Mouse (Mus musculus): ENCODE measurements around the gene Spats2l.
A peak's percentile ranks its signal among the peaks of the same experiment; 100 is the strongest.

The Spats2l gene

DNA sequence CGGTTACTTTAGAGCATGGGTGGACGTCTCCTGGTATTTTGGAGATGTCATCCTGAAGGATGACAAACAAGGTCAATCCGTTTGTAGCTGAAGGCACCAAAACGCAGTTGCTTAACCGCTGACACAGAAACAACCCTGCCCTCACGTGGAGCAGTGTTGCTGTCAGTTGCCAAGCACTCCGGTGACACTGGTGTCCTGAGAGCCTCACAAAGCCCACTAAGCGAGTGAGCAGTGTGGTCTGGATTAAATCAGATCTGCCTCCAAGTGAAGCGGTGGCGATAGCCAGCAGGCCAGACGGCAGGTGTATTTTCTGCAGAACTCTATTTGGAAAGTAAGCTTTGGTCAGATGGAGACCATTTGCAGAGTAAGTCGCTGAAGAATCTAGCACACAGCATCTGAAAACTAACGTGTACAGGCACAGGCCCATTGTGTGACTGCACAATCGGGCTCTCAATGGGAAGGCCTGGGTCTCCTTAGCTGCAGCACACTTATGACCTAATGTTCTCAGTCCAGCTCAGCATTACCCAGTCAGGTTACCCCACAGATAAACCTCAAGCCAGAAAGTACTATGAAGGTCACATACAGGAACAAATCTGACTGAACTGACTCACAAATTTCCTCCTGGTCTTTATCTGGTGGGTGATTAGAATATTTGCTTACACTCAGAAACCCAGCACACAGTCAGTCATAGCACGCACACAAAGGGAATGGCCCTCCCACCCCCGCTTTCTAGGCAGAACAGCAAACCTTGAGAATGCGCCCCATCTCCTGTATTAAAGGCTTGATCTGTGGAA is 51.2 kb downstream of the Spats2l start:
- DNase-seq (ENCODE audit: low read depth) = no peak

DNA sequence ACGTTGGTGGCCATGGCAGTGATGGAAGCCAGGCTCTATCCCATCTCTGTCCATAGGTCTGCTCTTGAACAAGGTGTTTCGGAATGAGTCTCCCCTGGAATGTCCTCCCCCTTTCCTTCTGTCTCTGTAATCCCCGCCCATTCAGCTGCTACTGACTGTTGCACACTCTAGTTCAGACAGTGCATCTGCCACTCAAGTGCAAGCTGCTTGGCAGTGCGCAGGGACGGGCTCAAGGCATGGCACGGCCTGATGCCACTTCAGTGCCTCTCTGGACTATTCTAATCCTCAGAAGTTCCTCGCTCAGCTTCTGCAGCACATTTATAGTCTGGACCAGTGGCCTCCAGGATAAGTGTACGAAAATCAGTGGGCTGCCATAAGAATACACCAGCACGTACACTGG is 52.3 kb downstream of the Spats2l start:
- no peak for DNase-seq (ENCODE audit: low read depth)

DNA sequence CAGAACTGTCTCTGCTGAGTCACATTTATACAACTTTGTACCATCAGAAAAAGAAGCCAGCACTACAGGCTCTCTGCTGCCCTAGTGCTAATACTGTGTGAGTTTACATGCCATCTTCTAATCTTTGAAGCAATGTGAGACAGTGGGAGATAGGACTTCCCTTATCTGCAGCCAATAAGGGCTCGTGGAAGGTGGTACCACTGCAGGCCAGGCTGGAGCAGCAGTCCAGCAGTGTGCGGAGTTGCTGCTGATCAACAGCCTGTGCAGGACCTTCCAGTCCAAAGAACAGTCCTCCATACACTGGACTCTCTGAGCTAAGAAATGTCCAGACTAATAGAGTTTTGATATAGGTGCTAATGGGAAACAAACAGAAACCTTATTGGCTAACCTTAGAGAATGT is 59.2 kb downstream of the Spats2l start:
- no peak for DNase-seq (ENCODE audit: low read depth)

DNA sequence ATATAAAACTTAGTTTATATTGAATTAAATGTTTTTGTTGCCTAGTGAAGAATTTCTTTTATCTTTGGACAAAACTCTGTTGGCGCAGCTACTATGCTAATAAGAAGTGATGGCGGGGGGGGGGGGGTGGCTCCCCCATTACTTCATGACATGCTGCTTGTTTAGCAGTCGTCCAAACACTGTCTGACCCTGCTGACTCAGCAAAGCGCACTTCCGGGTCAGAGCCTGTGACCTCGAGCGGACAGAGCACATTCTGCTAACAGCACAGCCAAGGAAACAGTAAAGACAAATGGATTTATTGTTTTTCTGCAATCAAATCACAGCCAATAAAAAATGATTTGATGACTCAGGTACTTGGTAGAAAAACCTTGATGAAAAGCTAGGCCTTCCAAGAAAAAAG is 61.2 kb downstream of the Spats2l start:
- DNase-seq (ENCODE audit: low read depth) = no peak

DNA sequence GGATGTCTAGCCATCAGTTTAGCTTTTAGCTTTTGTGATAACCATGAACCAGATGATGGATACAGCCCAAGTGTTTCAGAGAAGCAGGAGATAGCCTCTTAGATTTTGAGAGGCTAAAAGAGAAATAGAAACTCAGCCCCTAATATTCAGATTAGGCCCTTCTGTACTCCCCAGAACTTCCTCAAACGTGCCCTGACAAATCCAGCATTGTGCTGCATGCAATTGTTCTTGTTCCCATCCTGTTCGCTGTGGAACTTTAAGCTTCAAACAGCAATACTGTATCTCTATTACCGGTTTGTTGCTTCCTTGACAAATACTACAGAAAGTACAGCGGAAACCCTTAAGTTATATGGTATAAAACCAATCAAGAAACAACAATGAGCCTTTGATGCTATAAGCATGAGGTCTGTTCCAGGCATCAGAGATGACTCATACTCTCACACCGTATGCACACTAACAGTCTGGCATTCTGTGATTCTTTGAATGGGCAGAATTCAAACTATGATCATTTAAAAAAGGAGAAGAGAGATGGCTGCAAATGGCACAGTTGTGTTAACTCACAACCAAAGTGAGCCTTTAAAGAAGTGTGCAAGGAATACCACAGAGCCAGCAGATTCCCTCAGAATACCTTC is 62.8 kb downstream of the Spats2l start:
- peak; percentile 3 for DNase-seq (ENCODE audit: low read depth)

DNA sequence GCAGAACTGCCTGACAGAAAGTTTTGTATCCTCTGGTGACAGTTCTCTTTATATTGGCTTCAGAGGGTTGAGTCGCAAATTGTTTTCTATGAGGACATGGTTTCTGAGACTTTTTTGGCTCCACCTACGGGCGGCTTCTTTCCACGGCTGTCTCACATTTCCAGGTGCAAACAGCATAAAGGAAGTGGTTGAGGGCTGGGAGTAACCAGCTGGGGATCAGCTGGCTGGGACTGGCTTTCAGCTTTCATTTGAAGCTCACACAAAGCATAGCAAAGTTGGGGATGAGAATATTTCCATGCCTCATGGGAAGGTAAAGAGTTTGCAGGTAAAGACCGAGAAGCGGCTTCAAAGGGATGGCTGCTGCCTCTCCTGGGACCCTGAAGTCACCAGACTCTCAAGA is 65.9 kb downstream of the Spats2l start:
- no peak for DNase-seq (ENCODE audit: low read depth)

DNA sequence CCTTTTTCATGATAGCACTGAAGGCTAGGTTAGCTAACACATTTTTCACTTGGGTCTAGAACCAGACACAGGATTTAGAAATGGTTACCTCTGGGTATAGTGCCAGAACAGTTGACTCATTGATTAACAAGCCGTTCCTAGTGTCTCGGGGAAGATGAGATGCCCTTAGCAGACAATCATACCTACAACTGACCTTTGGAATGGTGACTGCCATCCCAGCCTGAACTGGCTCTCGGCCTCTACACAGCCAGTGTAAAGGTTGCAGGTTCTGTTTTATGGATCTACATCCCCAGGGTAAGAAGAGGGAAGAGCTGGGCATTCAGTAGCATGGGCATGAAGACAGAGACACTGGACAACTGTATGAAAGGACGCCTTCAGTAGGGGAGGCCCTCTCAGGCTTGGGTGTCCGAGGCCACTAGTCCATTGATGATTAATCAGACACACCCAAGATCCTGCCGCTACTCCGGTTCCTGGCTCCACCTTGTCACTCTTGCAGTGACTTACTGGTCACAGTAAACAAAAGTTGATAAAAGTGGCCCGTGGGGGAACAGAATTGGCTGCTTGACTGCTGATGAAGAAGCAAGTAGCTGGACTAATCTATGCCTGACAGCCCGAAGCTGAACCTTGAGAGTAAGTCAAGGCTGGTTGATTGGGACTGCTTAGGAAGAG is 71.2 kb downstream of the Spats2l start:
- no peak for DNase-seq (ENCODE audit: low read depth)

DNA sequence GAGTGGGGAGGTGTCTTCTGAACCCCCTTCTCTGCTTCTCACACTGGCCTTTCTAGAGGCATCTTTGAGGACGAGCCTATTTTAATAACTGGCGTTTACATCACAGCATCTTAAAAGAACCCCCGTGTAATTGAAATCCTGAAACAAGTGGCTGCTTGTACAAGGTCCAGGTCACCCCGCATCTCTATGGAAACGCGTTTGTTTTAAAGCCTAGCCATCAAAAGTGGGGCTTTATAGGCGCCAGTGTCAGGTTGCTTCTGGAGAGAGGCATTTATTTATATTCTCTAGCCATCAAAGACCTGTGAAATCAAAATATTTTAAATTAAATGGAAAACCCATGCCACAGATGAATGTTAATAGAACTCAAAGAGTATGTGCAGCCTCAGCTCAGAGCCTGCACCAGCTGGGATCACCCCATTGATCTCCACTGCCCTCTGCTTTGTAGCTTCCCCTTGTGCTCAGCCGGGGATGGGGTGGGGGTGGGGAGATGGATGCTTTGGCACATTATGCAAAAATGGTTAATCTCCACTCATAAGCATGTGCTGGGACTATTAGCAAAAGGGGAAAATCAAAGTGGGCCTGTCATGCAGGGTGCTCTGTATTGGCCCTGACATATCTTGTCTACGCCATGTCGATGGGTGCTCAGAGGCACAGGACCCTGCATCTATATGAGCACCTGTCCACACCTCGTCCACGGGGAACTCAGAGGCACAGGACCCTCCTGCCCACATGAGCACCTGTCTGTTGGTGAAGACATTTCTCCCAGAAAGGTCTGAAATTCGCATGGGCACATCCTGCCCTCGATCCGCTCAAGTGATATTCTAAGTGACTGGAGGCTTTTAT is 73.1 kb downstream of the Spats2l start:
- no peak for DNase-seq (ENCODE audit: low read depth)

DNA sequence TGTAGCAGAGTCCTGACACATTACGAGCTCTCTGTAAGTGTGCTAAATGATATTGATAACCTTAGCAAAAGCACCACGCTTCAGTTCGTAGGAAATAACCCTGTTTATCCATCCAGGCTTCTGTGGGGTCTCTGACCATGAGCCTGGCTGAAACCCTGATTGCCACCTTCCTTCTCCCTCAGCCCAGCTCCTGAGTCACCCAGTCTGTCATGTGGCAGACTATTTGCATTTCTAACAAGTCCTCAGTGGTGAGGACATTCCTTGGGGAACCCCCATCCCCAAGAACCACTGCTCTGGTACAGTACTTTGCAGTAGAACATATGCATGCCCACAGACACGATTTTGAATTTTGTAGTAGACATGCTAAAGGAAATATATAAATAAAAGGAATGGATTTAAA is 75.1 kb downstream of the Spats2l start:
- no peak for DNase-seq (ENCODE audit: low read depth)

DNA sequence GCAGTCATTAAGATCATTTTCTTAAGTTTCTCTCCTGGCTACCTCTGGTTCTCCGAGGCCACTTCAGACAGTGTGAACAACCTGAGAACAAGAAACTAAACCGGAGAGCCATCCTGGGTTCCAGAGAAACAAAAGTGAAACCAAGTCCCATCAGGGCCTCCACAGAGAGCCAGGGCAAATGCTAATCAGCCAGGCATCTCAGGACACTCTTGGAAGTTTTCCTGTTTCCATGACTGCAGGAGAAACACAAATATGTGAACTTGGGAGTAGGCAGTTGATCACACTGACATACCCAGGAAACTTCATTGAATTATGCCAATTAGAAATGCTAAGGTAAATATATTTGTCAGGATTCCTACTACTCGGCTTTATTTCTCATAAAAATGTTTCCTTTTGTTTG is 76.0 kb downstream of the Spats2l start:
- DNase-seq (ENCODE audit: low read depth) = no peak

DNA sequence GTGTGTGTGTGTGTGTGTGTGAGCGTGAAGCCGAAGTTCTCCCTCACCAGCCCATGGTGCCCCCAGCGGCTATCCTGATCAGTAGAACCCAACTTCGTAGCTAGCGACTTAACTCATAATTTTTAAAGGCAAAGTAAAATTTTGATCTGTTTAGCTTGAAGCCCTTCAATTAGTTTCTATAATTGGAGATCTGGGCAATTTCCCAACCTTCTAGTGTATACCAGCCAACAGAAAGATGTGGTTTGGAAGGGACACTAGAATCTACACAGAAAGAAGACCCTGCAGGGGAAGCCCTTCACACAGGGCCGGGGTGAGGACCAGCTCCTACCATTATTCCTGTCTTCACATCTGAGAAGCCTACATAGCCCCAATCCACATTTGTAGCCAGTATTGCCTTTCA is 77.9 kb downstream of the Spats2l start:
- no peak for DNase-seq (ENCODE audit: low read depth)

DNA sequence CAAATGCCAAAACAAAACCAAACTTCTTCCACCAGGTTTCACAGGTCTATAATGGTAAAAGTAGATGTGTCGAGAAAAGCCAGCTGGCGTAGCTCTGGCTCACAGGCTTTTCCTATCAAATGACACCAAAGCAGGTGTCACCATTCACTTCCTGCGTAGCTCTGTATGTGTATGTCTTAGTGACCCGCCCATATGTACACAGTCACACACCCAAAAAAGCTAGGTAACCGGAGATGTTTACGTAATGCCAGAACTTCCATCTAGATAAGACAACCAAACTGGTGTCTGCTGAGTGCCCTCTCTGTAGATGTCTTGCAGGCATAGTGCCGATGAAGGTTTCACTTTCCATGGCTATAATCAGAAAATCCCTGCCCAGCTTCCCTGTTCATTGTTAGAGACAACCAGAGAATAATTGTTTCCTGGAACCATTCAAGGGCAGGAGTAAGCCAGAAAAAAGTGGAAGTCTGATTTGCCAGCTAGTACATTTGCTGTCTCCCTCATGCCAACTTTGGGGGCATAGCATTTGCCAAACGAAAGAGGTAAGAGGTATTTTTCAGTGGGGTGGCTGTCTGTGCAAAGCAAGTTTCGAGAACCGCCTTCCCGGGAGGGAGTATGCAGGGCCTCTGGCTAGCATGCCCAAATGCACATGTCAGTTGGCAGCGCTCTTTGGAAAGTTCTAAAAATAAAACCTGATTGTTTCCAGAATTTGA is 78.8 kb downstream of the Spats2l start:
- DNase-seq (ENCODE audit: low read depth) = peak; percentile 28

DNA sequence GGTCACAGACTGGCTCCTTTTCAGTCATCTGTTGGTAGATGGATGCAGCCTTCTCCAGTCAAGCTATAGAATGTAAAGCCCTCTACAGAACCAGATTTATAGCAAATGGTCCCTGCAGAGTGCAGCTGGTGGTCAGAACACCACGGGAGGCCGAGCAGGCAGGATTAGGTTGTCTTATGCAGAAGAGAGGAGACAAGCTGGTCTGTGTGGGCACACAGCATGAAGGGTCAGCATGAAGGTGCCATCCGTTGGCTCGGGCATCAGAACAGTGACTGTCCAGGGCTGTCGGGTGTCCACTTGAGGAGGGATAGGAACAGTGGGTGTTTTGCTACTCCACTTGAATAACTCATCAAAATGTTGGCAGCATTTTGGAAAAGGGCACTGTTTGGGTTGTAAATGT is 83.8 kb downstream of the Spats2l start:
- no peak for DNase-seq (ENCODE audit: low read depth)

DNA sequence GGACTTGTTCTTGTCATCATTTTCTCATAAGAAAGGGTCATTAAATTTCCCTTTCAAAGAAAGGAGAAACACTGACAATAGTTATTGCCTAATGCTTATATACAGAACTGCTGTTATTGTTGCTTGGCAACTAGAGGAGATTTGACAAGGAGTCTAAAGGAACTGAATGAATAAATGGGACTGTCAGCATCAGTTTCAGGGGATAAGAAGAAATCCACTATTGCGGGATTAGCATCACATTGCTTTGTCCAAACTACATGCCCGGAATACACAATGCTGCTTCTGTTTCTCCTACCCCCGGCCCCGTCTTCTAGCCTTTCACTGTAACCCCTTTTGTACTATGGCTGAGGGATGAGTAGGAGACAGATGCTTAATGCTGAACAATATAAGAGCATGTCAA is 88.1 kb downstream of the Spats2l start:
- DNase-seq (ENCODE audit: low read depth) = no peak

DNA sequence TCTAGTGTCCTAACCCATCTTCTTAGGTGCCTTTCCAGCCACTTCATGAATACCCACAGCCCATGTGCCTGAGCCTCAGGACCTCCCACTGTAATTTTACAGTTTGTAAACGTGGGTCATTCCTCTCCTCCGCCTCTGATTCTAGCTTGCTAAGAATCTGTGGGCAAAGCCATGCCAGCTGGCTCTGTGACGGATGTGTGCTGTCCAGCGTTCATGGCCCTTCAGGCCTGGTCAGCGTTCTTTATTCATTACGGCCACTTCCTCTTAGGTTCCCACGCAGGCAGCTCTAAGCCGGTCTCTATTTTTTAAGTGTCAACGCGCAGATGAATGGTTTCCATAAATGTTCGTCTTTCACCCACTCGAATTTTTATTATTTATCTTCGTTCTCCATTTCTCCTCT is 94.7 kb downstream of the Spats2l start:
- DNase-seq (ENCODE audit: low read depth) = no peak

DNA sequence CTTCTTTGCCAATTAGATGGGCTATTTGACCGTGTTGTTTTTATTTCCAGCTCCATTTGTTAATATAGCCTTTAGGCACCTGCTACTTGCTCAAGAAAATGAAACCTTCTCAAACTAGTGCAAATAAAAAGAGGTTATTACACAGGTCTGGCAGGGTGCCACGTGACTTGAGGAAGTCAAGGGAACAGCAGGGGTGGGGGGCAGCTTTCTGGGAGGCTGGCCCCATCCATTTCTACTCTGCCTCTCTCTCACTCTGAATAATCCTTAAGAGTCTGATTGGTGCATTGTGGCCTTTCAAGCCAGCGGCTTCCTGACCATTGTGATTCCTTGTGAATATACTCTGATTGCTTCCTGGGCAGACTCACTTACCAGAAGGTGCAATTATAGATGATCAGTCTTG is 98.0 kb downstream of the Spats2l start:
- DNase-seq (ENCODE audit: low read depth) = peak; percentile 2

DNA sequence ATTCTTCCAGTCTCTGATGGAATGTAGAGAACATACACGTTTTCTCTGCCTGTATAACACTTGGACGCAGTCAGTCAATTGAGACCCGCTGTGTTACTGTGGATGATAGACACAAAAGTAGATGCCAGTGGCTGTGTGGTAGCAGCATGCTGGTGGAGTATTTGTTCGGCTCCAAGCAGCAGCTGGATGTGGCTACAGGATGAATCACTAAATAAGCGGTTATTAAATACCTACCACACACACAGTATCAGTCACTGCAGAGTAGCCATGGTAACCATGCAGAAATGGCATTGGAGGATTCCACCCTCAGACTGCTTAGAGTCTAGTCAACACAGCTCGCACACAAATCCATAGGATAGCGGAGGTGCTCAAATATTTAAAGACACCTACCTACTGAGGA is 100.0 kb downstream of the Spats2l start:
- no peak for DNase-seq (ENCODE audit: low read depth)

DNA sequence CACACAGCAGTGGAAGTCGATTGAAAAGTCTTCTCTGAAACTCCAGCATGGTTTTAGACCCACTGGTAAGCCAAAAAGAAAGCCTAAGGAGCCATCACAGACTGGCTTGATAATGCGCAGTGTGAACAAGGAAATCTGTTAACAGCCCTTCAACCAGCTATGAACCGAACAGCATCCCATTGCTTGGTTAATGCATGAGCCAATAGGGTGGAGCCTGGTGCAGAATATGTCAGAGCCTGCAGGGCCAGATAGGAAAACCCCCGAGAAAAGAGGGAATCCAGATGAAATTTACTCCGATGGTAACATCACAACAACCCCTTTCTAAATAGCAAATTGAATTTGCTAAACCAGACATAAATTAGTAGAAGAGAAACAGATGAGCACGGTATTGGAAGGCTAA is 101.1 kb downstream of the Spats2l start:
- no peak for DNase-seq (ENCODE audit: low read depth)

DNA sequence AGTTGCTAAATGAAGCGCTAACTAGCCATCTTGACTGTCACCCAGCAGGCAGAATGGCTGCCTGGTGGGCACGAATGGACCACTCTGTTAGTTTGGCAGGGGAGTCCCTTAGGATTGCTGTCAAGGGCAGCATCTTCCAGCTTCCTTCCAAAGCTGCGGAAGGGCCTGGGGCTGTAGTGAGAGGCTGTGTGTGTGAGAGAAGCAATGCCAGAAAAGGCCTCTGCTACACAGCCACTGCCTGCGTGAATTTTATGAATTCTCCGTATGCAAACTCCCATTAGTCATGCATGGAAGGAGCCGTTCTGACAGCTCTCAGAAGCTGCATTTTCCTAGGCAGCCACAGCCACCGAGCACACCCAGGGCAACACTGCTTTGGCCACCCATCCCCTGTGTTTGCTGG is 101.5 kb downstream of the Spats2l start:
- DNase-seq (ENCODE audit: low read depth) = no peak

DNA sequence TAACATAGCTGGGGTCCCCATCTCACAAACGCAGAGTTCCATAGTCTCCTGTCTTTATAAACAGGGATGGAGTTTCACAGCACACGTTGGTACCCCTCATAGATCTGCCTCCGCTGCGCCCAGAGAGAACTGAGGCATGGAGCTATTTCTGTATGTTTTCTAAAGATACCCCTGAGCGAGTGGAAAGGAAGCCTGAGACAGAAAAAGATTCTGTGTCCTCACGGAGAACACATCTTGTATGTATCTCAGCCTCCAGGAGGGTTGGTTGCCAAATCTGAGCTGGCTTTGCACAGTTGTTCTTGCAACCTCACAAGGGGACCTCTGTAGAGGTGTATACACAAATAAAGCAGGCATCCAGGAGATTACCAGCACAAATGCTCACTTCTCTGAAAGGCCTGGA is 105.0 kb downstream of the Spats2l start:
- no peak for DNase-seq (ENCODE audit: low read depth)

DNA sequence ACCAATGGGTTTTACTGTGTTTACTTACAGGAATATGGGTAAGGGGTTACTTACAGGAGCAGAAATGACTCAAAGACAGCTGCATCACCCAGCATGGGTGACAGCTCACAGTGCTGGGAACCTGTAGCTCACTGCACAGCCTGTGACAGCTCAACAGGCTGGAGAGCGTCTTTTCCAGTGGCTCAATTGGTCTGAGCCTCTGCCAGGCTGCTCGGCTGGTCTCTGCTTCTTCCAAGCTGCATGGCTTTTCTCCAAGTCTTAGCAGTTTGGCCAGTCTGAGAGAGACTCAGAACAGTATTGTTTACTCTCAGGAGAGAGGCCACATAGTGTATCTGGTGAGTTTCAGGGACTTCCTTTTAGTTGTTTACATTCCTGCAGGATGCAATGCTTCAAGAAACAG is 110.9 kb downstream of the Spats2l start:
- no peak for DNase-seq (ENCODE audit: low read depth)

DNA sequence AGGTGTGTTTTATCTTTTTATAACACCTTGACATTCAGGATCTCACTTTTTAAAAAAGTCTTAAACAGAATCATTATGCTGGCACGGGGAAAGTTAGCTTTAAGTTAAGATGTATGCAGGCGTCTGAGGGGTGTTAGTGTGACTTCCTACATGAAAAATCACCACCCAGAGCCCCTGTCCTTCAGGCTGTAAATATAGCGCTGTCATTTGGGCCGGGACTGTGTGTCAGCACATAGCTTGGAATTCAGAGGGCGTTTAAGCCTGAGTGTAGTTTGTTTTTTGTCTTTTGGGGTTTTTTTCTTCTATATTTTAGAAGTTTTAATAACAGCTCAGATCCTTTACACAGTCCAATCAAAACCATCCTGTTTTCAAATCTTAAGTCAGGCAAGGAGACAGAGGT is 115.8 kb downstream of the Spats2l start:
- DNase-seq (ENCODE audit: low read depth) = no peak

Measured in 416B (cell line).